Mouse (Mus musculus): Measurements from ENCODE around the gene Cenpu.

The Cenpu gene

GRCm38 (mm10) chr8:46599314-46599904 lies 47.6 kb downstream of the Cenpu start:
- no peak for DNase-seq (ENCODE audit: low spot score)

- DNase-seq (ENCODE audit: low spot score): no peak
Measured at GRCm38 (mm10) chr8:46600959-46601707, 49.3 kb downstream of the Cenpu start.

GRCm38 (mm10) chr8:46603587-46603986 lies 51.8 kb downstream of the Cenpu start:
- DNase-seq (ENCODE audit: low spot score): no peak

GRCm38 (mm10) chr8:46606930-46607329 lies 55.1 kb downstream of the Cenpu start:
- DNase-seq (ENCODE audit: low spot score): no peak

- DNase-seq (ENCODE audit: low spot score): no peak
Measured at GRCm38 (mm10) chr8:46611557-46611956, 59.7 kb downstream of the Cenpu start.

GRCm38 (mm10) chr8:46612913-46613312 lies 61.1 kb downstream of the Cenpu start:
- DNase-seq (ENCODE audit: low spot score): no peak

- DNase-seq (ENCODE audit: low spot score): no peak
Measured at GRCm38 (mm10) chr8:46613377-46613776, 61.5 kb downstream of the Cenpu start.

GRCm38 (mm10) chr8:46615936-46616335 lies 64.1 kb downstream of the Cenpu start:
- DNase-seq (ENCODE audit: low spot score): no peak

- peak; percentile 97 for DNase-seq (ENCODE audit: low spot score)
Measured at GRCm38 (mm10) chr8:46616879-46617689, 65.3 kb downstream of the Cenpu start, which contains the start of the genes Primpol and Casp3. Primpol (minus strand) TSS chr8:46617212. Casp3 (plus strand) TSS chr8:46617291.

GRCm38 (mm10) chr8:46617690-46618620 lies 66.1 kb downstream of the Cenpu start:
- peak; percentile 24 for DNase-seq (ENCODE audit: low spot score)

- no peak for DNase-seq (ENCODE audit: low spot score)
Measured at GRCm38 (mm10) chr8:46618639-46619320, 67.0 kb downstream of the Cenpu start.

GRCm38 (mm10) chr8:46622446-46623270 lies 70.8 kb downstream of the Cenpu start:
- no peak for DNase-seq (ENCODE audit: low spot score)

- DNase-seq (ENCODE audit: low spot score): no peak
Measured at GRCm38 (mm10) chr8:46625166-46625565, 73.3 kb downstream of the Cenpu start.

- no peak for DNase-seq (ENCODE audit: low spot score)
Measured at GRCm38 (mm10) chr8:46626642-46627041, 74.8 kb downstream of the Cenpu start.

- DNase-seq (ENCODE audit: low spot score): no peak
Measured at GRCm38 (mm10) chr8:46627881-46628280, 76.1 kb downstream of the Cenpu start.

GRCm38 (mm10) chr8:46628645-46629044 lies 76.8 kb downstream of the Cenpu start:
- DNase-seq (ENCODE audit: low spot score): no peak
